Comparison of ENCODE assay signal across 20 mouse cellular contexts in genomic region chr12:34378637-34379036, GRCm38 (mm10).
"Had no signal": no experiment of that assay in that cellular context is flagged by ENCODE, and none has a peak within 500 bp of the region (broad histone marks: within the 10 kb centered on the region; RNA-seq: fewer than 3 reads in every experiment).

No protein-coding gene starts in this region.

- H3K4me3 ChIP-seq: kidney, embryonic 15.5 days; limb, embryonic 12.5 days; limb, embryonic 15.5 days; liver, embryonic 13.5 days; midbrain, embryonic 12.5 days; midbrain, embryonic 15.5 days; neural tube, embryonic 12.5 days; neural tube, embryonic 15.5 days; stomach, embryonic 15.5 days had no signal

- H3K36me3 ChIP-seq: kidney, embryonic 15.5 days; limb, embryonic 12.5 days; limb, embryonic 15.5 days; liver, embryonic 13.5 days; midbrain, embryonic 12.5 days; midbrain, embryonic 15.5 days; neural tube, embryonic 12.5 days; neural tube, embryonic 15.5 days; stomach, embryonic 15.5 days had no signal

- H3K4me1 ChIP-seq: kidney, embryonic 15.5 days; limb, embryonic 15.5 days; liver, embryonic 13.5 days; midbrain, embryonic 12.5 days; midbrain, embryonic 15.5 days; neural tube, embryonic 12.5 days; neural tube, embryonic 15.5 days; stomach, embryonic 15.5 days had no signal

- H3K4me2 ChIP-seq: kidney, embryonic 15.5 days; limb, embryonic 12.5 days; limb, embryonic 15.5 days; liver, embryonic 13.5 days; midbrain, embryonic 12.5 days; midbrain, embryonic 15.5 days; neural tube, embryonic 12.5 days; neural tube, embryonic 15.5 days; stomach, embryonic 15.5 days had no signal

- DNase-seq: kidney, adult 11 months; kidney, adult 8-10 months; kidney, postnatal 10 days; kidney, postnatal 4 days; left cerebral cortex, postnatal 4 days; liver, embryonic 13.5 days; lung, adult 18-20 months; right cerebral cortex, adult 18-20 months; right cerebral cortex, postnatal 14 days; right cerebral cortex, postnatal 4 days; thymus, postnatal 36 days had no signal

- H3K9me3 ChIP-seq: kidney, embryonic 15.5 days; limb, embryonic 12.5 days; limb, embryonic 15.5 days; liver, embryonic 13.5 days; midbrain, embryonic 12.5 days; midbrain, embryonic 15.5 days; neural tube, embryonic 12.5 days; neural tube, embryonic 15.5 days; stomach, embryonic 15.5 days had no signal

- H3K27me3 ChIP-seq: kidney, embryonic 15.5 days; limb, embryonic 12.5 days; limb, embryonic 15.5 days; liver, embryonic 13.5 days; midbrain, embryonic 12.5 days; midbrain, embryonic 15.5 days; neural tube, embryonic 12.5 days; neural tube, embryonic 15.5 days; stomach, embryonic 15.5 days had no signal

- H3K27ac ChIP-seq: kidney, embryonic 15.5 days; limb, embryonic 12.5 days; limb, embryonic 15.5 days; liver, embryonic 13.5 days; macrophage; midbrain, embryonic 12.5 days; midbrain, embryonic 15.5 days; neural tube, embryonic 12.5 days; neural tube, embryonic 15.5 days; stomach, embryonic 15.5 days had no signal

- ATAC-seq: midbrain, embryonic 15.5 days had no signal

- H3K9ac ChIP-seq: kidney, embryonic 15.5 days; limb, embryonic 12.5 days; limb, embryonic 15.5 days; liver, embryonic 13.5 days; midbrain, embryonic 12.5 days; midbrain, embryonic 15.5 days; neural tube, embryonic 12.5 days; neural tube, embryonic 15.5 days; stomach, embryonic 15.5 days had no signal
